Mouse (Mus musculus) lung, embryonic 14.5 days (tissue): ENCODE data around the gene Ptprcap. TPM values are rescaled to one million over a fixed set of nuclear protein-coding genes. Genes with fewer than 3 reads are reported as not detected.

Experiments
- ATAC-seq: fragments of 200-750 bp; cut with Nextera tagmentation; 2 replicates; pipeline ENCODE4 v1.8.0; 2017; ENCODE audit warnings: mild to moderate bottlenecking, moderate TSS enrichment, moderate library complexity; ENCODE audit not compliant: insufficient read depth
- DNase-seq: peaks from one replicate; pipeline ENCODE4 v3.0.0-alpha.2; 2015
- H3K27ac ChIP-seq: fragments of 300-500 bp; sonication (generic); 2 replicates; pipeline ENCODE4 v1.5.1; 2014; ENCODE audit warnings: low read depth, mild to moderate bottlenecking, moderate library complexity
- H3K27me3 ChIP-seq: fragments of 300-500 bp; sonication (generic); 2 replicates; pipeline ENCODE4 v1.6.1; 2014; ENCODE audit warnings: low read length, control low read depth; ENCODE audit not compliant: insufficient read depth
- H3K36me3 ChIP-seq: fragments of 300-500 bp; sonication (generic); 2 replicates; pipeline ENCODE4 v1.6.1; 2014; ENCODE audit warnings: control low read depth; ENCODE audit not compliant: insufficient read depth
- H3K4me1 ChIP-seq: fragments of 300-500 bp; sonication (generic); 2 replicates; pipeline ENCODE4 v1.6.1; 2014; ENCODE audit warnings: antibody characterized with exemption, control low read depth; ENCODE audit not compliant: insufficient read depth
- H3K4me2 ChIP-seq: fragments of 300-500 bp; sonication (generic); 2 replicates; pipeline ENCODE4 v1.6.1; 2014; ENCODE audit warnings: mild to moderate bottlenecking
- H3K4me3 ChIP-seq: fragments of 300-500 bp; sonication (generic); 2 replicates; pipeline ENCODE4 v1.5.1; 2014; ENCODE audit warnings: low read depth, low read length
- H3K9ac ChIP-seq: fragments of 300-500 bp; sonication (generic); 2 replicates; pipeline ENCODE4 v1.6.1; 2014
- H3K9me3 ChIP-seq: fragments of 300-500 bp; sonication (generic); 2 replicates; pipeline ENCODE4 v1.6.1; 2016; ENCODE audit warnings: low read depth, low read length, control low read depth
- CTCF ChIP-seq: IDR thresholded peaks from 2 replicates; pipeline ENCODE4 v1.5.1; 2016; ENCODE audit warnings: antibody characterized with exemption, low read depth
- WGBS: fragments of 180-500 bp; shearing (Covaris S2); extraction: QIAGEN DNeasy Blood & Tissue Kit; methylation state at CpG from one replicate; pipeline ENCODE4 v1.1.7; 2014; 5-methylcytosine and 5-hydroxymethylcytosine counted together
- polyA plus RNA-seq: library from polyadenylated mRNA; unstranded; fragments of >200 nt; fragmentation: Nextera tagmentation; extraction: Ambion mirVana; gene quantifications from 2 replicates; pipeline ENCODE4 v1.2.1, GENCODE M21; 2014

Ptprcap gene
- polyA plus RNA-seq, 1 experiment from 2014 or later = 1.1 TPM

DNA sequence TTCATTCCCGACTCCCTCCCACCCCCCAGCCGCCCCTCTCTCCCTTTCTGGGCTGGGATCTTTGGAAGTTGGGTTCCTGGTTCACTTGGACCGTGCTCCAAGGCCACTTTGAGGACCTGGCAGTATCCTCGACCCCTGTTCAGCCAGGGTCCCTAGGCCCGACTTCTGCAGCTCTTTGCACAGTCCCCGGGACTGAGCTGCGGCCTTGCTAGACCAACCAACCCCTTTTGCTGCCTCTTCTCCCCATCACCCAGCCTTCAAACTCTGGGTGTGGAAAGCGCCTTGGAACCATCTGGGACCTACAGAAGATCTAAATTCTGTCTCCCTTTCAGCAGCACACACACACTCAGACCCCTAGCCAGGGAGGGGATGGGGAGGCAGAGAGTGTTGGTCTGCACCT, 4.6 kb upstream of the Ptprcap start:
- WGBS = 6% methylated on average over 8 of the region's 8 CpGs
- peak overlapping the region; percentile 89 for H3K4me3 ChIP-seq
- ATAC-seq = peak; percentile 57

DNA sequence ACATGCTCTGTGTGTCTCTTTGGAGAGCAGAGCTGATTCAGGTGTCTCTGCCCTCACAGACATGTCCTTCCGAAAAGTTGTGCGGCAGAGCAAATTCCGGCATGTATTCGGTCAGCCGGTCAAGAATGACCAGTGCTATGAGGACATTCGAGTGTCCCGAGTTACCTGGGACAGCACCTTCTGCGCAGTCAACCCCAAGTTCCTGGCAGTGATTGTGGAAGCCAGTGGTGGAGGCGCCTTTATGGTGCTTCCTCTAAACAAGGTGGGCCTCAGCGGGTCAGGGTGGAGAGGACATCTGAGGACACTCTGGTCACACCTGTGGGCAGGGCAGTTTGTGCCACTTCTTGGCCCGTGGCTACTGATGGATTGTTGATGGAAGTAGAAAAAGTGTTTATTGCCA, 4.1 kb upstream of the Ptprcap start:
- Histone ChIP-seq H3K9ac (peak overlapping the region; percentile 85), H3K4me3 (peak overlapping the region; percentile 89), H3K4me2 (peak overlapping the region; percentile 87), H3K36me3 (peaks cover 27% of the 10 kb centered on the region), H3K4me1 (peaks cover 5% of the 10 kb centered on the region), H3K27ac (no peak overlapping the region), H3K27me3 (no peaks in the 10 kb centered on the region), H3K9me3 (no peaks in the 10 kb centered on the region)
- no peak for DNase-seq
- WGBS = 81% methylated on average over 11 of the region's 11 CpGs
- ATAC-seq = no peak
- no peak for TF ChIP-seq CTCF

More for the DNA sequence above, 4.6 kb upstream of the Ptprcap start:
- peaks cover 25% of the 10 kb centered on the region for H3K36me3 ChIP-seq
- H3K9ac ChIP-seq = peak overlapping the region; percentile 85
- H3K4me1 ChIP-seq = peaks cover 5% of the 10 kb centered on the region
- DNase-seq = no peak
- no peak for TF ChIP-seq CTCF
- no peaks in the 10 kb centered on the region for H3K9me3 ChIP-seq
- no peaks in the 10 kb centered on the region for H3K27me3 ChIP-seq
- H3K27ac ChIP-seq = peak overlapping the region; percentile 40; the same call in 1 of the 2 replicates
- H3K4me2 ChIP-seq = peak overlapping the region; percentile 87

DNA sequence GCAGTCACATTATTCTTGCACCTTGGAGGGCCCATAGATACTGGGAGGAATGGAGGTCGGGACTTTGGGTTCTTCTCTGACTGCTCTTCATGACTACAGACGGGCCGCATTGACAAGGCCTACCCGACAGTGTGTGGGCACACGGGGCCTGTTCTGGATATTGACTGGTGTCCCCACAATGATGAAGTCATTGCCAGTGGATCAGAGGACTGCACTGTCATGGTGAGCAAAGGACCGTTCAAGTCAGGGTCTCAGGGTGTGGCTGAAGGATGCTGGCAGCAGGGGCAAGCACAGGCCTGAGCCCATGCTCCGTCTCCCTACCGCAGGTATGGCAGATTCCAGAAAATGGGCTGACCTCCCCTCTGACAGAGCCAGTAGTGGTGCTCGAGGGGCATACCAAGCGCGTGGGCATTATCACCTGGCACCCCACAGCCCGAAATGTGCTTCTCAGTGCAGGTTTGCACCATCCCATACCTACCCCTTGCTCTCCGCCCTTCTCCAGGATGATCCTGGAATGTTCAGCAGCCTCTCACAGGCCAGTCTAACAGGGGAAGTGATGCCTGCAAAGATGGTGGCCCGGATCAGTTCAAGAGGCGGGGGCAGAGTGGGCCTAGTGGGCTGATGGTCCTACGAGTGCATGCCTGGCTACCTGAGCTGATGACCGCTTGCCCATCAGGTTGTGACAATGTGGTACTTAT, 3.5 kb upstream of the Ptprcap start:
- DNase-seq (no peak), ATAC-seq (no peak)
- peak overlapping the region; percentile 89; the same call in 1 of the 2 replicates for H3K4me3 ChIP-seq
- no peak overlapping the region for H3K9ac ChIP-seq
- no peaks in the 10 kb centered on the region for H3K9me3 ChIP-seq
- H3K4me2 ChIP-seq = peak overlapping the region; percentile 87; the same call in 1 of the 2 replicates
- 90% methylated on average over 17 of the region's 17 CpGs for WGBS
- no peaks in the 10 kb centered on the region for H3K27me3 ChIP-seq
- no peak for TF ChIP-seq CTCF
- peaks cover 5% of the 10 kb centered on the region for H3K4me1 ChIP-seq
- H3K36me3 ChIP-seq = peaks cover 27% of the 10 kb centered on the region
- H3K27ac ChIP-seq = no peak overlapping the region

DNA sequence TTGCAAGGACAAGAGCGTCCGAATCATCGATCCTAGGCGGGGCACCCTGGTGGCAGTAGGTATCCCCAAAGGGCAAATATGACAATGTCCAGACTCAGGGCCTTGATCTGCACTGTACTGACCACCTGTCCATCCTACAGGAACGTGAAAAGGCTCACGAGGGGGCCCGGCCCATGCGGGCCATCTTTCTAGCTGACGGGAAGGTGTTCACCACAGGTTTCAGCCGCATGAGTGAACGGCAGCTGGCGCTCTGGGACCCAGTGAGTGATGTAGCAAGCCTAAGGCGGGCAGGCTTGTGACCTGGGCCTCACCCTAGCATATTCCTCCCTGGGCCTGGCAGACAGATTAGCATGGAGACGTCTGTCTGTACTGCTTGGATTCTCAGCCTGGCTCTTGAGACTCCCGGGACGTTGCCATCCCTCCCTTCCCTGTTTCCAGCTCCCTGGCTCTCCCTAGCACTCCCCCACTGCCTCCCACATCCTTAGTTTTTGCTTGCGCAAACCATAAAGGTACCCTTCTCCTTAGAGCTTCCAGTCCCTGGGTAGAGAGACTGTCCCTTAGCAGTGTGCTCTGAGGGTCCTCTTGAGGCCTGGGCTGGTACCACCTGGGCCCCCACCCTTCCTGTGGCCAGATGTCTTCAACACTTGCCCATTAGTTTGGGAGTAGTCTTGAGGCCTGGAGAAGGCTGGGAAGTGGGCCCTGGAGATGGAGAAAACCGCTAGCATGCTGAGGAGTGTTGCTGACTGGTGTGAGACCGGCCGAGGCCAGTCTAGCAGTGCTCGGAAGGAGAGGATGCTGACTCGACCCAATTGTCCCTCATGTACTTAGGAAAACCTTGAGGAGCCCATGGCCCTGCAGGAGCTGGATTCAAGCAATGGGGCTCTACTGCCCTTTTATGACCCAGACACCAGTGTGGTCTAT, 2.6 kb upstream of the Ptprcap start:
- no peaks in the 10 kb centered on the region for H3K9me3 ChIP-seq
- ATAC-seq (no peak), DNase-seq (no peak)
- H3K9ac ChIP-seq = no peak overlapping the region
- 85% methylated on average over 22 of the region's 22 CpGs for WGBS
- no peak overlapping the region for H3K27ac ChIP-seq
- peaks cover 5% of the 10 kb centered on the region for H3K4me1 ChIP-seq
- no peak overlapping the region for H3K4me3 ChIP-seq
- no peak overlapping the region for H3K4me2 ChIP-seq
- no peak for TF ChIP-seq CTCF
- H3K27me3 ChIP-seq = no peaks in the 10 kb centered on the region
- peaks cover 27% of the 10 kb centered on the region for H3K36me3 ChIP-seq

DNA sequence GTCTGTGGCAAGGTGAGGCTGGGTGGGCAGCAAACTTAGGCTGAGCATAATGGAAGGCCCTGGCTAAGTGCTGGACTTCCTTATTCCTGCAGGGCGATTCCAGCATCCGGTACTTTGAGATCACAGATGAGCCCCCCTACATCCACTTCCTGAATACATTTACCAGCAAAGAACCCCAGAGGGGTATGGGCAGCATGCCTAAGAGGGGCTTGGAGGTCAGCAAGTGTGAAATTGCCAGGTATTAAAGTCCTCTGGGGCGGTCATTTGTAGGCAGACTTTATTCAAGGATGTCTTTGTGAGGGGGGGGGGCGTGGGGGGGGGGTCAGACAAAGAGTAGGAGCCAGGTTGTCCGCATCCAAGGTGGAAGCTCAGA, 1.9 kb upstream of the Ptprcap start:
- H3K4me1 ChIP-seq = peaks cover 5% of the 10 kb centered on the region
- no peaks in the 10 kb centered on the region for H3K9me3 ChIP-seq
- DNase-seq (no peak), ATAC-seq (no peak)
- peaks cover 27% of the 10 kb centered on the region for H3K36me3 ChIP-seq
- TF ChIP-seq CTCF = no peak
- H3K4me2 ChIP-seq = no peak overlapping the region
- no peak overlapping the region for H3K4me3 ChIP-seq
- no peak overlapping the region for H3K9ac ChIP-seq
- H3K27ac ChIP-seq = no peak overlapping the region
- WGBS = 71% methylated on average over 5 of the region's 5 CpGs
- H3K27me3 ChIP-seq = no peaks in the 10 kb centered on the region

DNA sequence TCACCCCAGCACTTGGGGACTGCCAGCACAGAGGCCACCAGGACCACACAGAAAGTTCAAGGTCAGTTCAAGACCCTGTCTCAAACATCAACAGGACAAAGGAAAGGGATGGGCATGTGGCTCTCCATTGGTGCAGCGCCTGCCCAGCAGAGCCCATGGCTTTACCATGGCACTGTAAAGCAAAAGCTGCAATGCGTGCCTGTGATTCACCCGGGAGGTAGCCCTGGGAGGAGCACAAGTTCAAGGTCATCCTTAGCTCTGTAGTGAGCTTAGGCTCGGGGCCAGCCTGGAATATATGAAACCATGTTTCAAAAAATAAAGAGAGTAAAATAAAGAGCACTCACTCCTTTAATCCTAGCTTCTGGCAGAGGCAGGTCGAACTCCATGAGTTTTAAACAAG, 1.5 kb upstream of the Ptprcap start:
- Histone ChIP-seq H3K4me2 (no peak overlapping the region), H3K36me3 (peaks cover 27% of the 10 kb centered on the region), H3K9ac (no peak overlapping the region), H3K4me1 (peaks cover 5% of the 10 kb centered on the region), H3K4me3 (no peak overlapping the region), H3K27ac (no peak overlapping the region), H3K9me3 (no peaks in the 10 kb centered on the region), H3K27me3 (no peaks in the 10 kb centered on the region)
- 90% methylated on average over 5 of the region's 5 CpGs for WGBS
- ATAC-seq (no peak), DNase-seq (no peak)
- TF ChIP-seq CTCF = no peak
